ENCODE assay signal across 25 mouse cellular contexts in genomic region chr5:99752670-99753231, GRCm38 (mm10). TPM values are rescaled to one million over a fixed set of nuclear protein-coding genes. Genes with fewer than 3 reads are reported as not detected.
DNase-seq lines count a peak whose midpoint lies in the region; ATAC-seq and TF ChIP-seq lines count a peak whose summit lies in the region.
"Had no signal": no experiment of that assay in that cellular context is flagged by ENCODE, and none has a peak within 500 bp of the region (broad histone marks: within the 10 kb centered on the region; RNA-seq: fewer than 3 reads in every experiment).

No protein-coding gene starts in this region.

- H3K4me2 ChIP-seq in hindbrain, embryonic 13.5 days = no peak overlapping the region
- H3K4me2 ChIP-seq in hindbrain, embryonic 11.5 days (replicated peaks; ENCODE audit: low read depth, low read length) = no peak overlapping the region
- no peak overlapping the region for H3K4me2 ChIP-seq in midbrain, embryonic 13.5 days (replicated peaks)
- no peak overlapping the region for H3K4me2 ChIP-seq in midbrain, embryonic 11.5 days
- H3K4me2 ChIP-seq in hindbrain, embryonic 16.5 days (ENCODE audit: low read length) = peak overlapping the region; percentile 39; the same call in 1 of the 2 replicates
- 0 out of 2 replicates have a peak overlapping the region, but pooled peaks have one; percentile 30 for H3K4me2 ChIP-seq in midbrain, postnatal 0 days (ENCODE audit: low read depth, low read length, poor library complexity, severe bottlenecking)
- H3K4me2 ChIP-seq: heart, embryonic 11.5 days; liver, embryonic 12.5 days had no signal

- no peaks in the 10 kb centered on the region for H3K27me3 ChIP-seq in hindbrain, embryonic 13.5 days
- no peaks in the 10 kb centered on the region for H3K27me3 ChIP-seq in hindbrain, embryonic 11.5 days (ENCODE audit: control insufficient read depth, insufficient read depth, low read length)
- no peaks in the 10 kb centered on the region for H3K27me3 ChIP-seq in midbrain, embryonic 13.5 days
- H3K27me3 ChIP-seq in midbrain, embryonic 11.5 days (ENCODE audit: control insufficient read depth, insufficient read depth, low read length) = no peaks in the 10 kb centered on the region
- no peaks in the 10 kb centered on the region for H3K27me3 ChIP-seq in hindbrain, embryonic 16.5 days (replicated peaks; ENCODE audit: control insufficient read depth, insufficient read depth, low read length)
- no peaks in the 10 kb centered on the region for H3K27me3 ChIP-seq in midbrain, postnatal 0 days (ENCODE audit: insufficient read depth, low read length)
- H3K27me3 ChIP-seq: liver, embryonic 12.5 days had no signal

- no peaks in the 10 kb centered on the region for H3K9me3 ChIP-seq in hindbrain, embryonic 13.5 days
- H3K9me3 ChIP-seq in hindbrain, embryonic 11.5 days (ENCODE audit: control insufficient read depth, low read length) = no peaks in the 10 kb centered on the region
- H3K9me3 ChIP-seq in midbrain, embryonic 13.5 days = peaks cover 4% of the 10 kb centered on the region; the same call in 1 of the 2 replicates
- no peaks in the 10 kb centered on the region for H3K9me3 ChIP-seq in midbrain, embryonic 11.5 days (ENCODE audit: control insufficient read depth, low read length)
- H3K9me3 ChIP-seq in hindbrain, embryonic 16.5 days (ENCODE audit: control insufficient read depth, low read length) = no peaks in the 10 kb centered on the region; the same call in 1 of the 2 replicates
- no peaks in the 10 kb centered on the region for H3K9me3 ChIP-seq in midbrain, postnatal 0 days (ENCODE audit: low read length)
- H3K9me3 ChIP-seq: liver, embryonic 12.5 days had no signal

- H3K9ac ChIP-seq in hindbrain, embryonic 13.5 days = no peak overlapping the region
- no peak overlapping the region for H3K9ac ChIP-seq in hindbrain, embryonic 11.5 days (ENCODE audit: low read depth, low read length)
- H3K9ac ChIP-seq in midbrain, embryonic 13.5 days (replicated peaks) = no peak overlapping the region
- H3K9ac ChIP-seq in midbrain, embryonic 11.5 days (ENCODE audit: low read length) = no peak overlapping the region
- no peak overlapping the region for H3K9ac ChIP-seq in hindbrain, embryonic 16.5 days (ENCODE audit: low read depth, low read length)
- no peak overlapping the region for H3K9ac ChIP-seq in midbrain, postnatal 0 days (replicated peaks; ENCODE audit: low read length, poor library complexity, severe bottlenecking)
- H3K9ac ChIP-seq: liver, embryonic 12.5 days; liver, postnatal 0 days had no signal

- no peak overlapping the region for H3K4me3 ChIP-seq in hindbrain, embryonic 13.5 days
- no peak overlapping the region for H3K4me3 ChIP-seq in hindbrain, embryonic 11.5 days (ENCODE audit: low read depth, low read length)
- H3K4me3 ChIP-seq in midbrain, embryonic 13.5 days (replicated peaks) = no peak overlapping the region
- no peak overlapping the region for H3K4me3 ChIP-seq in midbrain, embryonic 11.5 days (ENCODE audit: low read depth, low read length)
- H3K4me3 ChIP-seq in hindbrain, embryonic 16.5 days (ENCODE audit: low read length) = no peak overlapping the region
- no peak overlapping the region for H3K4me3 ChIP-seq in midbrain, postnatal 0 days (ENCODE audit: low read depth, low read length)
- H3K4me3 ChIP-seq: liver, embryonic 12.5 days had no signal

- intact Hi-C loops in gastrocnemius, postnatal 14 days (cut with DNase I; ENCODE audit: low total_unique reads) = no loop called here

- WGBS in hindbrain, embryonic 13.5 days = 80% methylated on average over 5 of the region's 5 CpGs
- WGBS in hindbrain, embryonic 11.5 days = 88% methylated on average over 5 of the region's 5 CpGs
- WGBS in midbrain, embryonic 13.5 days = 83% methylated on average over 5 of the region's 5 CpGs
- 83% methylated on average over 5 of the region's 5 CpGs for whole genome bisulfite sequencing in midbrain, embryonic 11.5 days
- WGBS in hindbrain, embryonic 16.5 days = 60% methylated on average over 5 of the region's 5 CpGs
- WGBS in midbrain, postnatal 0 days = 60% methylated on average over 5 of the region's 5 CpGs

- TF ChIP-seq CTCF in midbrain, postnatal 0 days (IDR thresholded peaks at IDR 0.05) = no peak

- peak overlapping the region; percentile 53 for H3K27ac ChIP-seq in hindbrain, embryonic 13.5 days
- no peak overlapping the region for H3K27ac ChIP-seq in hindbrain, embryonic 11.5 days (ENCODE audit: low read depth, low read length)
- H3K27ac ChIP-seq in midbrain, embryonic 13.5 days = peak overlapping the region; percentile 10; the same call in 1 of the 2 replicates
- H3K27ac ChIP-seq in midbrain, embryonic 11.5 days (ENCODE audit: low read depth, low read length) = no peak overlapping the region
- no peak overlapping the region for H3K27ac ChIP-seq in hindbrain, embryonic 16.5 days (ENCODE audit: low read depth, low read length)
- no peak overlapping the region for H3K27ac ChIP-seq in midbrain, postnatal 0 days (ENCODE audit: low read depth, low read length)
- H3K27ac ChIP-seq: liver, embryonic 12.5 days; stomach, postnatal 0 days had no signal

- 0 out of 2 replicates have a peak, but pooled peaks have one; percentile 28 for ATAC-seq in hindbrain, embryonic 13.5 days (ENCODE audit: low FRiP score)
- ATAC-seq in hindbrain, embryonic 11.5 days (ENCODE audit: low FRiP score) = no peak
- ATAC-seq in midbrain, embryonic 13.5 days = no peak
- no peak for ATAC-seq in midbrain, embryonic 11.5 days (ENCODE audit: low FRiP score)
- peak; percentile 24; the same call in 1 of the 2 replicates for ATAC-seq in hindbrain, embryonic 16.5 days
- no peak for ATAC-seq in midbrain, postnatal 0 days (ENCODE audit: low FRiP score)
- ATAC-seq: CD4-positive, CD25-positive, alpha-beta regulatory T cell, adult 4 months; inflammation-experienced regulatory T-cells, adult 6 months; liver, embryonic 12.5 days; liver, postnatal 0 days had no signal

- H3K4me1 ChIP-seq in hindbrain, embryonic 13.5 days (replicated peaks) = peaks cover 15% of the 10 kb centered on the region
- H3K4me1 ChIP-seq in hindbrain, embryonic 11.5 days (replicated peaks; ENCODE audit: control insufficient read depth, insufficient read depth, low read length) = no peaks in the 10 kb centered on the region
- H3K4me1 ChIP-seq in midbrain, embryonic 13.5 days (replicated peaks) = peaks cover 7% of the 10 kb centered on the region
- no peaks in the 10 kb centered on the region for H3K4me1 ChIP-seq in midbrain, embryonic 11.5 days (ENCODE audit: control insufficient read depth, insufficient read depth, low read length)
- H3K4me1 ChIP-seq in hindbrain, embryonic 16.5 days (ENCODE audit: control insufficient read depth, insufficient read depth, low read depth, low read length) = no peaks in the 10 kb centered on the region; the same call in none of the 2 replicates
- no peaks in the 10 kb centered on the region for H3K4me1 ChIP-seq in midbrain, postnatal 0 days (ENCODE audit: insufficient read depth, low read length)
- H3K4me1 ChIP-seq: liver, embryonic 12.5 days had no signal

- no peaks in the 10 kb centered on the region for H3K36me3 ChIP-seq in hindbrain, embryonic 13.5 days
- H3K36me3 ChIP-seq in hindbrain, embryonic 11.5 days (ENCODE audit: control insufficient read depth, insufficient read depth, low read length) = no peaks in the 10 kb centered on the region
- no peaks in the 10 kb centered on the region for H3K36me3 ChIP-seq in midbrain, embryonic 13.5 days
- no peaks in the 10 kb centered on the region for H3K36me3 ChIP-seq in midbrain, embryonic 11.5 days (ENCODE audit: control insufficient read depth, insufficient read depth, low read length)
- no peaks in the 10 kb centered on the region for H3K36me3 ChIP-seq in hindbrain, embryonic 16.5 days (ENCODE audit: control insufficient read depth, insufficient read depth, low read length)
- H3K36me3 ChIP-seq in midbrain, postnatal 0 days (ENCODE audit: insufficient read depth, low read length) = no peaks in the 10 kb centered on the region
- H3K36me3 ChIP-seq: liver, embryonic 12.5 days had no signal

- DNase-seq in hindbrain, embryonic 11.5 days (ENCODE audit: low spot score) = no peak
- DNase-seq in midbrain, embryonic 11.5 days (ENCODE audit: low spot score, missing footprints) = no peak
- DNase-seq in midbrain, postnatal 0 days (ENCODE audit: low spot score) = no peak
- no peak for DNase-seq in gastrocnemius, postnatal 14 days
- DNase-seq in gastrocnemius, postnatal 10 days = no peak
- DNase-seq: adrenal gland, postnatal 25 days; cerebellum, postnatal 14 days; gastrocnemius, postnatal 36 days; heart, adult 18-20 months; heart, postnatal 36 days; kidney, adult 11 months; kidney, postnatal 14 days; left cerebral cortex, postnatal 4 days; liver, postnatal 0 days; lung, postnatal 36 days; thymus, adult 18-20 months; thymus, postnatal 4 days had no signal

RNA-seq across cellular contexts. Expression of gene Rasgef1b, which starts 23.9 kb away (rescaled TPM):
- 47.2 and 61.1 TPM in 2 replicates for polyA plus RNA-seq in hindbrain, embryonic 13.5 days (2015; fragmentation: Nextera tagmentation; extraction: Ambion mirVana)
- 14.1 and 14.3 TPM in 2 replicates for polyA plus RNA-seq in hindbrain, embryonic 11.5 days (2014; fragmentation: Nextera tagmentation; extraction: Ambion mirVana)
- polyA plus RNA-seq in midbrain, embryonic 13.5 days (2015; fragmentation: Nextera tagmentation; extraction: Ambion mirVana) = 61.3 and 69.2 TPM in 2 replicates
- polyA plus RNA-seq in midbrain, embryonic 11.5 days (2014; fragmentation: Nextera tagmentation; extraction: Ambion mirVana) = 28.6 and 29.7 TPM in 2 replicates
- 43.5 and 45.7 TPM in 2 replicates for polyA plus RNA-seq in hindbrain, embryonic 16.5 days (2015; fragmentation: Nextera tagmentation; extraction: Ambion mirVana)
- 43.4 and 44.6 TPM in 2 replicates for total RNA-seq in midbrain, postnatal 0 days (2014; rRNA removed)
- polyA plus RNA-seq in midbrain, postnatal 0 days (2015; fragmentation: Nextera tagmentation; extraction: Ambion mirVana) = 30.3 and 36.0 TPM in 2 replicates
- total RNA-seq in gastrocnemius, postnatal 14 days (2021) = 1 to 10 TPM; 1.2 to 1.7 TPM
- 1 to 10 TPM; 1.5 to 2.6 TPM for total RNA-seq in gastrocnemius, postnatal 10 days (2021)

Comparison
In these comparisons a context has a peak if more than half of its experiments do, and no peak if none do; other contexts are left out.
1. ATAC-seq: peak in hindbrain, embryonic 13.5 days (single experiment) and hindbrain, embryonic 16.5 days (single experiment); none in hindbrain, embryonic 11.5 days (single experiment), midbrain, embryonic 13.5 days (single experiment), midbrain, embryonic 11.5 days (single experiment) and midbrain, postnatal 0 days (single experiment).
2. H3K27ac ChIP-seq: peak in hindbrain, embryonic 13.5 days (single experiment) and midbrain, embryonic 13.5 days (single experiment); none in hindbrain, embryonic 11.5 days (single experiment), midbrain, embryonic 11.5 days (single experiment), hindbrain, embryonic 16.5 days (single experiment) and midbrain, postnatal 0 days (single experiment).
3. H3K4me2 ChIP-seq: peak in hindbrain, embryonic 16.5 days (single experiment) and midbrain, postnatal 0 days (single experiment); none in hindbrain, embryonic 13.5 days (single experiment), hindbrain, embryonic 11.5 days (single experiment), midbrain, embryonic 13.5 days (single experiment) and midbrain, embryonic 11.5 days (single experiment).